Mouse (Mus musculus): Measurements from ENCODE around the gene Fancf. TPM values are rescaled to one million over a fixed set of nuclear protein-coding genes. Genes with fewer than 3 reads are reported as not detected.

Gene Fancf
- 7.2 TPM for polyA plus RNA-seq (2012; fragmentation: generic; extraction: Trizol)

- Histone ChIP-seq H3K27me3 (ENCODE audit: control insufficient read depth, insufficient read depth, insufficient read length) (no peaks in the 10 kb centered on the region), H3K79me2 (ENCODE audit: control insufficient read depth, insufficient read depth) (peaks cover 42% of the 10 kb centered on the region), H3ac (ENCODE audit: control insufficient read depth, insufficient read length) (peak within 1 kb of the TSS; percentile 91), H3K36me3 (ENCODE audit: control insufficient read depth, insufficient read depth) (peaks cover 20% of the 10 kb centered on the region), H3K4me3 (peak within 1 kb of the TSS; percentile 39), H3K4me2 (ENCODE audit: low read depth) (peak within 1 kb of the TSS; percentile 96)
- peak; percentile 85 for TF ChIP-seq POLR2AphosphoS2 (IDR thresholded peaks at IDR 0.05; ENCODE audit: insufficient read length, low read depth)
- TF ChIP-seq POLR2A (IDR thresholded peaks at IDR 0.05; ENCODE audit: insufficient read length, low read depth): peak; percentile 41
- TF ChIP-seq REST (IDR thresholded peaks at IDR 0.05; ENCODE audit: insufficient read depth, insufficient read length): no peak
- TF ChIP-seq USF1 (IDR thresholded peaks at IDR 0.05; ENCODE audit: low read depth): no peak
- TF ChIP-seq E2F4 (IDR thresholded peaks at IDR 0.05; ENCODE audit: insufficient read depth): peak; percentile 91
These were observed at the start of gene Fancf for GRCm38 (mm10) chr7:51862097-51862492. Gene Fancf, minus strand, starts transcription at chr7:51862267.

GRCm38 (mm10) chr7:51899066-51899465 lies 37.0 kb upstream of the Fancf start:
- Histone ChIP-seq H3K36me3 (ENCODE audit: control insufficient read depth, insufficient read depth) (peaks cover 5% of the 10 kb centered on the region), H3K27me3 (ENCODE audit: control insufficient read depth, insufficient read depth, insufficient read length) (no peaks in the 10 kb centered on the region), H3K79me2 (ENCODE audit: control insufficient read depth, insufficient read depth) (no peaks in the 10 kb centered on the region), H3ac (ENCODE audit: control insufficient read depth, insufficient read length) (no peak overlapping the region), H3K4me2 (ENCODE audit: low read depth) (no peak overlapping the region), H3K4me3 (no peak overlapping the region)
- no peak for TF ChIP-seq MYOG (IDR thresholded peaks at IDR 0.05; ENCODE audit: control insufficient read depth in 1 of 3, insufficient read depth in 1 of 3, insufficient read length in 2 of 3, low read depth in 2 of 3)
- TF ChIP-seq POLR2A (IDR thresholded peaks at IDR 0.05; ENCODE audit: insufficient read length, low read depth): no peak
- TF ChIP-seq REST (IDR thresholded peaks at IDR 0.05; ENCODE audit: insufficient read depth, insufficient read length): no peak
- TF ChIP-seq POLR2AphosphoS2 (IDR thresholded peaks at IDR 0.05; ENCODE audit: insufficient read length, low read depth): no peak
- no peak for TF ChIP-seq E2F4 (IDR thresholded peaks at IDR 0.05; ENCODE audit: insufficient read depth)
- no peak for TF ChIP-seq TCF12 (IDR thresholded peaks at IDR 0.05; ENCODE audit: insufficient read depth, poor library complexity, severe bottlenecking)
- no peak for TF ChIP-seq TCF3 (IDR thresholded peaks at IDR 0.05; ENCODE audit: insufficient read length, low read depth)
- no peak for TF ChIP-seq MYOD1 (IDR thresholded peaks at IDR 0.05; ENCODE audit: control insufficient read depth in 1 of 3, insufficient read length in 2 of 3, low read depth in 2 of 3)
- no peak for TF ChIP-seq SRF (IDR thresholded peaks at IDR 0.05; ENCODE audit: control insufficient read depth, insufficient read length, low read depth)
- TF ChIP-seq CEBPB (IDR thresholded peaks at IDR 0.05; ENCODE audit: insufficient read depth, poor library complexity, severe bottlenecking): no peak
- no peak for TF ChIP-seq USF1 (IDR thresholded peaks at IDR 0.05; ENCODE audit: low read depth)
- TF ChIP-seq MAX (IDR thresholded peaks at IDR 0.05; ENCODE audit: low read depth): no peak

GRCm38 (mm10) chr7:51894939-51895338 lies 32.9 kb upstream of the Fancf start:
- H3K36me3 ChIP-seq (ENCODE audit: control insufficient read depth, insufficient read depth): no peaks in the 10 kb centered on the region
- no peaks in the 10 kb centered on the region for H3K79me2 ChIP-seq (ENCODE audit: control insufficient read depth, insufficient read depth)
- H3ac ChIP-seq (ENCODE audit: control insufficient read depth, insufficient read length): no peak overlapping the region
- no peak for TF ChIP-seq POLR2AphosphoS2 (IDR thresholded peaks at IDR 0.05; ENCODE audit: insufficient read length, low read depth)
- no peak for TF ChIP-seq CEBPB (IDR thresholded peaks at IDR 0.05; ENCODE audit: insufficient read depth, poor library complexity, severe bottlenecking)
- no peak for TF ChIP-seq USF1 (IDR thresholded peaks at IDR 0.05; ENCODE audit: low read depth)
- TF ChIP-seq POLR2A (IDR thresholded peaks at IDR 0.05; ENCODE audit: insufficient read length, low read depth): no peak
- no peak for TF ChIP-seq MYOG (IDR thresholded peaks at IDR 0.05; ENCODE audit: control insufficient read depth in 1 of 3, insufficient read depth in 1 of 3, insufficient read length in 2 of 3, low read depth in 2 of 3)
- TF ChIP-seq MYOD1 (IDR thresholded peaks at IDR 0.05; ENCODE audit: control insufficient read depth in 1 of 3, insufficient read length in 2 of 3, low read depth in 2 of 3): no peak
- no peak for TF ChIP-seq SRF (IDR thresholded peaks at IDR 0.05; ENCODE audit: control insufficient read depth, insufficient read length, low read depth)
- no peak for TF ChIP-seq MAX (IDR thresholded peaks at IDR 0.05; ENCODE audit: low read depth)
- TF ChIP-seq TCF12 (IDR thresholded peaks at IDR 0.05; ENCODE audit: insufficient read depth, poor library complexity, severe bottlenecking): no peak
- H3K4me3 ChIP-seq: no peak overlapping the region
- no peaks in the 10 kb centered on the region for H3K27me3 ChIP-seq (ENCODE audit: control insufficient read depth, insufficient read depth, insufficient read length)
- H3K4me2 ChIP-seq (ENCODE audit: low read depth): no peak overlapping the region

- TF ChIP-seq TCF12 (IDR thresholded peaks at IDR 0.05; ENCODE audit: insufficient read depth, poor library complexity, severe bottlenecking) (no peak), E2F4 (IDR thresholded peaks at IDR 0.05; ENCODE audit: insufficient read depth) (no peak), SRF (IDR thresholded peaks at IDR 0.05; ENCODE audit: control insufficient read depth, insufficient read length, low read depth) (no peak), TCF3 (IDR thresholded peaks at IDR 0.05; ENCODE audit: insufficient read length, low read depth) (no peak), POLR2A (IDR thresholded peaks at IDR 0.05; ENCODE audit: insufficient read length, low read depth) (no peak), POLR2AphosphoS2 (IDR thresholded peaks at IDR 0.05; ENCODE audit: insufficient read length, low read depth) (no peak), REST (IDR thresholded peaks at IDR 0.05; ENCODE audit: insufficient read depth, insufficient read length) (no peak), MYOG (IDR thresholded peaks at IDR 0.05; ENCODE audit: control insufficient read depth in 1 of 3, insufficient read depth in 1 of 3, insufficient read length in 2 of 3, low read depth in 2 of 3) (no peak), USF1 (IDR thresholded peaks at IDR 0.05; ENCODE audit: low read depth) (no peak), MAX (IDR thresholded peaks at IDR 0.05; ENCODE audit: low read depth) (no peak), MYOD1 (IDR thresholded peaks at IDR 0.05; ENCODE audit: control insufficient read depth in 1 of 3, insufficient read length in 2 of 3, low read depth in 2 of 3) (no peak)
- Histone ChIP-seq H3K79me2 (ENCODE audit: control insufficient read depth, insufficient read depth) (no peaks in the 10 kb centered on the region), H3K4me2 (ENCODE audit: low read depth) (no peak overlapping the region), H3K36me3 (ENCODE audit: control insufficient read depth, insufficient read depth) (no peaks in the 10 kb centered on the region), H3K27me3 (ENCODE audit: control insufficient read depth, insufficient read depth, insufficient read length) (no peaks in the 10 kb centered on the region), H3ac (ENCODE audit: control insufficient read depth, insufficient read length) (no peak overlapping the region), H3K4me3 (no peak overlapping the region)
These were observed 32.2 kb upstream of the Fancf start for GRCm38 (mm10) chr7:51894133-51894801.

- H3K27me3 ChIP-seq (ENCODE audit: control insufficient read depth, insufficient read depth, insufficient read length): no peaks in the 10 kb centered on the region
- H3K79me2 ChIP-seq (ENCODE audit: control insufficient read depth, insufficient read depth): no peaks in the 10 kb centered on the region
These were observed 30.9 kb upstream of the Fancf start for GRCm38 (mm10) chr7:51893008-51893407.

More at GRCm38 (mm10) chr7:51893008-51893407, 30.9 kb upstream of the Fancf start:
- TF ChIP-seq CEBPB (IDR thresholded peaks at IDR 0.05; ENCODE audit: insufficient read depth, poor library complexity, severe bottlenecking): no peak
- H3ac ChIP-seq (ENCODE audit: control insufficient read depth, insufficient read length): no peak overlapping the region
- peak overlapping the region; percentile 37 for H3K4me2 ChIP-seq (ENCODE audit: low read depth)
- H3K36me3 ChIP-seq (ENCODE audit: control insufficient read depth, insufficient read depth): no peaks in the 10 kb centered on the region
- no peak overlapping the region for H3K4me3 ChIP-seq
